Mouse (Mus musculus): Measurements from ENCODE around the gene Dclk3.

GRCm38 (mm10) chr9:111453895-111454294 is 15.0 kb downstream of the Dclk3 start:
- TF ChIP-seq CTCF (IDR thresholded peaks at IDR 0.05; ENCODE audit: insufficient read depth, low read depth, low read length), result no peak
- TF ChIP-seq POLR2A (IDR thresholded peaks at IDR 0.05; ENCODE audit: insufficient read depth, low read depth, low read length), result no peak
